Mouse (Mus musculus) R1 (cell line): ENCODE results near the gene Hist1h2bf.
A peak's percentile ranks its signal among the peaks of the same experiment; 100 is the strongest.

ENCODE experiments used
- DNase-seq: peaks from one replicate; pipeline ENCODE4 v3.0.0-alpha.2; 2018; ENCODE audit warnings: low read depth, low spot score

Hist1h2bf gene

DNA sequence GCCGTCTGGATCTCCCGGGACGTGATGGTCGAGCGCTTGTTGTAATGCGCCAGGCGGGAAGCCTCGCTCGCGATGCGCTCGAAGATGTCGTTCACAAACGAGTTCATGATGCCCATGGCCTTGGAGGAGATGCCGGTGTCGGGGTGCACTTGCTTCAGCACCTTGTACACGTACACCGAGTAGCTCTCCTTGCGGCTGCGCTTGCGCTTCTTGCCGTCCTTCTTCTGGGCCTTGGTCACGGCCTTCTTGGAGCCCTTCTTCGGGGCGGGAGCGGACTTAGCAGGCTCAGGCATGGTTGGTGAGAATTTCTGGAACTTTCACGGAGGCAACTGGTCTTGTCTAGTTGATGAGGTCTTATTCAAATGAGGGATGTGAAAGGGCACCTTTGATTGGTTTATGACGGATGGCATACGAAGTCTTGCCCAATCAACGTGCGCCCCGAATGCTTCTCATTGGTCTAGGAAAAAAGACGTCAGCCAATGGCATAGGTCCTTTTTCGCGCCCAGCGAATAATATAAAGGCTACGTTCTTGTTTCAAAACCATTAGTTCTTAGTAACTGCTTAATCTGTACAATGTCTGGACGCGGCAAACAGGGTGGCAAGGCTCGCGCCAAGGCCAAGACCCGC, at the start of gene Hist1h2bf, which contains the start of gene Hist1h2ad:
Gene Hist1h2bf (minus strand): TSS at position 299 of the 627 bp plus-strand sequence.
Gene Hist1h2ad (plus strand): TSS at position 484 of the 627 bp plus-strand sequence.
- peak; percentile 100 for DNase-seq

DNA sequence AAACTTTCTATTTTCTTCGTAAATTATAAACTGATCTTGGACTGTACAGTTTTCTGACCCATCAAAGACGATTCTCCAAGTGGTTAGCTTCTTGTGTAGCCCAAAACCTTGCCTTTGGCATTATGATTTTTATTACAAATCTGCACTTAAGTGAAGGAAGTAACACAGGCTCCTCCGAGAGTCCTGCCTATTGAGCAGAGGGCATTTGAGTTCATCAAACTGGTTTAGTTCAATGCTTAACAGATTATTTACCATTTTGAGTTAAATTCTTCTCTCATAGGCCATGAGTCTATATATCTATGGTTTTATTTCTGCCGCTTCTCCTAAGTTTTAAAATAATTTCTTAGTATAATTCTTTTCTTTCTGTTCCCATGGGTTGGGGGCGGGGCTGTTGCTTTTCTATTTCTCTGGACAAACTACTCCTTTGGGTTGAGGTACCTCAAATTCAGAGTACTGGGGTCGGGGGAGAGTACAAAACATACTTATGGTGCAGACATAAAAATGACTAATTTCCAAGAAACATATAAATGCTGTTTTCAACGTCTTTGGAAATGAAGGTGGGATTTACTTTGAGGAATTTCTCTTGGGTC, 49.0 kb upstream of the Hist1h2bf start:
- DNase-seq, result no peak

- DNase-seq, result peak; percentile 78
Measured at GRCm38 (mm10) chr13:23622175-23622671, 48.2 kb upstream of the Hist1h2bf start, which contains the start of gene Hist1h1e. Gene Hist1h1e (minus strand): TSS chr13:23622558.

GRCm38 (mm10) chr13:23621532-23622174, 47.7 kb upstream of the Hist1h2bf start:
- DNase-seq, result peak; percentile 96

GRCm38 (mm10) chr13:23620733-23621531, 46.9 kb upstream of the Hist1h2bf start, which contains the start of gene Hist1h2be:
Gene Hist1h2be (minus strand): TSS chr13:23621124.
- DNase-seq, result peak; percentile 96

DNA sequence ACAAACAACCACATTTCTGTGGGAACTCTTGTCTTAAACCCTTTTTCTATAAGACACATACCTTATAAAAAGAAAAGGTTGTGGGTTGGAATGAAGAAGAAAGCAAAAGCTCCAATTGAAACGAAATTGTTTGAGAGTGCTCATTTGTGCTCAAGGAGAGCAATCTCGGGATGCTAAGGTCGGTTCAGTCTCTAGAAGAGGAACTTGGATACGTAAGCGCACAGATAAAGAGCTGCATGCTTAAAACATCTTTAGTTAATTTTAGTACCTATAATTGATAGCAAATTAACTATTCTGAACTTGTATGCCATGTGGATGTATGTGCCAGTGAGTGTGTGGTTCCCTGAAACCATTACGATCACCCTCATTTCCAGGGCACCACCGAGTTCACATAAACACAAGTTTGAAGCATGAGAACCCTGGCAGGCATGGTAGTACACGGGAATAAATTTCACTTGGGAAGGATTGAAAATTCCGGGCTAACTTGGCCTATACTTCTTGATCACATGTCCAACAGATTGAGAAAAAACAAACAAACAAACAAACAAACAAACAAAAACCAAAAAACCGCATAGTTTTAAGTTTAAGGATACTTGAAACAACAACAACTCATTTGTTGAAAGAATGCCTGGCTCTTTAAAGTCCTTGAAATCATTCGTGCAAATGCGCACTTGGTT, 46.2 kb upstream of the Hist1h2bf start:
- DNase-seq, result no peak

GRCm38 (mm10) chr13:23611638-23612037, 37.6 kb upstream of the Hist1h2bf start:
- DNase-seq, result no peak

GRCm38 (mm10) chr13:23610393-23610792, 36.4 kb upstream of the Hist1h2bf start:
- DNase-seq, result peak; percentile 69

- no peak for DNase-seq
Measured at GRCm38 (mm10) chr13:23609844-23610243, 35.8 kb upstream of the Hist1h2bf start.

DNA sequence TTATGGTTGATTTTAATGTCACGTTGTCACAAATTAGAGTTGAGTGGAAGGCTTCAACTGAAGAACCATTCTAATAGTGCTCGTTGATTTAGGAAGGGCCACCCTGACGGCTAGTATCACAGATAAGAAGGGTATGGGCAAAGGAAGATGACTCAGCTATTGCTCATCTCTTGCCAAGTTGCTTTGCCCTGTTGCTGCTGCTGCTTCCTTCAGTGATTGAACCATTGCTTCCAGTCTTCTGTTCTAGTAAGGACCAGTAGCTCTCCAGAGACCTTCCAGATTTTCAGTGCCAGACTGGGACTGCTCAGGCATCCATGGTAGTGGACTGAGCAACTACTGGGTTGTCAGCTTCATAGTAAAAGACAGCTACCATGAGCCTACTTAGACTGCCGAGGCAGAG, 35.2 kb upstream of the Hist1h2bf start:
- no peak for DNase-seq

- no peak for DNase-seq
Measured at GRCm38 (mm10) chr13:23605052-23605451, 31.1 kb upstream of the Hist1h2bf start.

DNA sequence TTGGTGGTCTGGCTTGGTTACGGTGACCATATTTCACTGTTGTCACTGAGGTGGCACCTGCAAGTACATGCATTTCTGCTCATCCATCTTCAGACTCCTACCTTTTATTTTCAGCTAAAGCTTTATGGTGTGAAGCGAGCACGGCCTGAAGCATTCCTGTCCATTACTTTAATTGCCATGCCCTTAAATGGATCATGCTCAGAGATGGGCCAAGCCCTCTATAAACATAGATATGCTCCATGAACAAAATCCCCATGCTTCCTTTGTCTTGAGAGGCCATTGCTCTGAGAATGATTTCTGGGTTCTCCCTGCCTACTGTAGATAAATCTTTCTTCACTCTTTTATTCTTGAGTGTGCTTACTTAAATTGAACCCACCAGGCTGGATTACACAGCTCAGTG, 30.5 kb upstream of the Hist1h2bf start:
- no peak for DNase-seq

GRCm38 (mm10) chr13:23603182-23603699, 29.2 kb upstream of the Hist1h2bf start:
- no peak for DNase-seq

GRCm38 (mm10) chr13:23597957-23598356, 24.0 kb upstream of the Hist1h2bf start:
- DNase-seq, result peak; percentile 76

GRCm38 (mm10) chr13:23595622-23596372, 21.8 kb upstream of the Hist1h2bf start:
- DNase-seq, result peak; percentile 83

DNA sequence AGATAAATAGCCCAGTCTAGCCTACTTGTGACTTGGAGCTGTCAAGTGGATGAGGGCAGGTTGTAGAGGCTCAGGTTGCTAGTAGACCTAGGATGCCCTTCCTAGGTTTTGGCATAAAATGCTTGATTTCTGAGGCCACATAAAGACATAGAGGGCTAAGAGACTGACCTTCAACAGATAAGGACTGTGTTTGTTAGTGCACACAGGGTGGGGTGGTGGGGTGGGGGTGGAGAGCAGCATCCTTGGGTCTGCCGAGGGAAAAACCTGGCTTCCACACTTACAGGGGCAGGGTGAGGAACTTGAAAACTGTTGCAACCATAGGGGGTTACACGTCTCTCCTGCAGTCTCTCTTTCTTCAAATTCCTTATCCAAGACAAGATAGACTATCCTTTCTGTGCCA, 21.2 kb upstream of the Hist1h2bf start:
- DNase-seq, result peak; percentile 55

DNA sequence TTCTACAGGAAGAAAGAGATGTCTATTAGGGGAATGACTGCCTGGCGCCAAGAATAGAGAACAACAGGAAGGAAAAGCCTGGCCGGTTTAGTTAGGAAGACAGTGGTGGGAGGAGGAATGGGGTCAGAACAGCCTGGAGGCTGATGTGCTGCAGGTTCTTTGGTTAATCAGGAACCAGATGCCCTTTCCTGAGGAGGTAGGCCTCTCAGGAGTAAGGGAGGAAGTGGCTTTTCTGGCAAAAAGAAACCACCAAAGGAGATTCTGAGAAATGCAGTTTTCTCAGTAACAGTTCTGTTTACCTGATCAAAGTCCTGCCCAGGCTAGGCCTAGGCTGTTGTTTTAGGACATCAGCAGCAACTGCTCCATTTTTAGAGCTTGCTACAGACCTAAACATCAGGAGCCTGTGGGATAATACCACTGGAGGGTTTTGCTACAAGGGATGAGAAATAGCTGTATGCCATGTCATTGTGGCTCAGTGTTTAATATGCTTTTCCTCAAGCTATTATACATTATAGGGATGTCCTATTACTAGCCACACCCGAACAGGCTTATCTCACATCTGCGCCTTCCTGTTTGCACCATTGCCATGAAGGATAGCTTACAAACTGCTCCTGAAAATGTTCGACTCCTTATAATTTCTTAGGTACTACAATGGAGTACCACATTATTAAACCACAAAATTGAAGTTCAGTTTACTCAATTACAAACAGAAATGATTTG, 19.2 kb upstream of the Hist1h2bf start:
- DNase-seq, result no peak

GRCm38 (mm10) chr13:23592614-23593013, 18.6 kb upstream of the Hist1h2bf start:
- no peak for DNase-seq

GRCm38 (mm10) chr13:23591886-23592285, 17.9 kb upstream of the Hist1h2bf start:
- peak; percentile 52 for DNase-seq
